Mouse (Mus musculus) B cell, adult (primary cell): ENCODE data around the gene Nckap1l. TPM values are rescaled to one million over a fixed set of nuclear protein-coding genes. Genes with fewer than 3 reads are reported as not detected.

Experiments
- total RNA-seq: library from RNA; stranded (reverse); gene quantifications from 4 replicates; pipeline ENCODE4 v1.2.4, GENCODE M21; 2023; ENCODE audit not compliant: inconsistent age

Gene Nckap1l
- 249 to 261 TPM (median 258 TPM) in 4 replicates for total RNA-seq

DNA sequence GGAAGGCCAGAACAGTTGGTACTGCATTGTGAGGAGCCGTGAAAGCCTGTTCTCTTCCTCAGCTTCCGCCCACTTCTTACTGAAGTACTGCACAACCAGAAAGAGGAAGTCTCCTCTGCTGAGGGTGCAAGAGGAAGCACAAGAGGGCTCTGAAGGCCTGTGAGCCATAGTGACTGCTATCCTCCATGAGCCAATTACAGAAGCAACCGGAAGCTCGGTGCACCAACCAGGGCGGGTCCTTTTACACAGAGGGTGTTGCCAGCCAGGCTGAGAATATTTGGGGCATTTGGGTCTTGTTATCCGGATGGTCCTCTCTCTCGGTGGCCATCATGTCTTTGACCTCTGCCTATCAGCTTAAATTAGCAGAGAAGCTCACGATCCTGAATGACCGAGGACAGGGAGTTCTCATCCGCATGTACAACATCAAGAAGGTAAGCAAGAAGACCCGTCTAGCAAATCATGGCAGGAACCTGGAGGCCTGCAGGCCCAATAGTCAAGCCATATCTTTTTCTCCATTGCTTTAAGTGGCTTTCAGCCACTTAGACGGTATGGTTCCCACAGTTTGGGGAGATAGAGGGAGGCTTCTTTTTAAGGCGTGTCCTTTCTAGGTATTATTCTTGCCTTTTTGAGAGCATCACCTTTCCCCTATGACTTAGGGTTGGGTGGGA lies at the start of gene Nckap1l:
Nckap1l (plus strand) TSS at position 244 of the 668 bp plus-strand sequence.

GRCm38 (mm10) chr15:103430241-103430640 lies 23.4 kb upstream of the Nckap1l start, which contains the start of gene Gtsf1:
Gene Gtsf1 (minus strand): TSS chr15:103430470.

GRCm38 (mm10) chr15:103448369-103448768 lies 5.2 kb upstream of the Nckap1l start, which contains the start of gene Gtsf2:
Gene Gtsf2 (minus strand): TSS chr15:103448469.

DNA sequence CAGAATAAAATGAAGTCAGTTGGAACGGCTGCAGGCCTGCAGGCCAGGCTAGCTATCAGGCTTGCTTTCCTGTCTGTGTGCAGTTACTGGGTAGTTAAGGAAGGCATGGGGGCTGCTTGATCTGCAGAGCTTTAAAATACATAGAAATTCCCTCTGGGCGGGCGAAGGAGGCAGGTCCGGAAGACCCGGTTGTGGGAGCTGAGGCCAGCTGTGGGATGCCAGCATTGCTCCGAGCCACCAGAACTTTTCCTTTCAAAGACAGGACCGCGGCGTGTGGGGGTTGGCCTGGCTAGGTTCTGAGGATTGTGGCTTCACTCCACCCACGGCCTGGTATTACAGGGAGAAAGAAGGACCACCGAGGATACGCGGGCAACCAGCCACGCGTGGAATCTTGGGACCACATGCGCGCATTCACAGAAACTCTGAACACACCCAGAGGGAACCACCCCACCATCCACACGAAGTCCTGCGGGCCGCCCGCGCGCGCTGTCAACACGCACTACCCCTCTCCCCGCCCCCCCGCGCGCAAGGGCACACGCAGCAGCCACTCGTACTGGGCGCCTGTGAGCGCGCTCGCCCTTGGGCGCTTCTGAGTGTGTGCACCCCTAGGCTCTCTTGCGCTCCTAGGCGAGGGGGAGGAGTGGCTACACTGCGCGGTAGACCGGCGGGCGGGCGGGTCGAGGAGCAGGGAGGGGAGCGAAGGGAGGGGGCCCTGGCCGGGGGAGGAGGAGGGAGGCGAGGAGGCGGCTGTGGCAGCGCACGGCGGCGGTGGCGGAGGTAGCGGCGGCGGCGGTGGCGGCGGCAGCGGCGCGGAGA lies 49.0 kb downstream of the Nckap1l start, which contains the start of gene Pde1b:
Pde1b (plus strand) TSS at position 600 of the 816 bp plus-strand sequence.

GRCm38 (mm10) chr15:103537822-103538213 lies 84.2 kb downstream of the Nckap1l start, which contains the start of gene Ppp1r1a:
Gene Ppp1r1a (minus strand): TSS chr15:103538003.

Other genes starting within 250 kb of the Nckap1l start
- 32.2 to 37.3 TPM (median 34.5 TPM) in 4 replicates for gene Cbx5, start 214.0 kb upstream of the Nckap1l start, total RNA-seq
- 555 to 631 TPM (median 609 TPM) in 4 replicates for gene Hnrnpa1, start 213.4 kb upstream of the Nckap1l start, total RNA-seq
- gene Nfe2, start 195.4 kb upstream of the Nckap1l start, total RNA-seq = 1.1 to 1.8 TPM (median 1.7 TPM) in 4 replicates
- gene Copz1, start 181.1 kb upstream of the Nckap1l start, total RNA-seq = 78.0 to 93.5 TPM (median 87.6 TPM) in 4 replicates
- not detected in 4 replicates for gene Gpr84, start 143.2 kb upstream of the Nckap1l start, total RNA-seq
- gene Zfp385a, start 113.7 kb upstream of the Nckap1l start, total RNA-seq = 14.8 to 23.0 TPM (median 19.6 TPM) in 4 replicates
- gene Itga5, start 87.0 kb upstream of the Nckap1l start, total RNA-seq = 0.12 to 0.48 TPM (median 0.26 TPM) in 4 replicates
- not detected in 4 replicates for gene Gtsf1, start 23.3 kb upstream of the Nckap1l start, total RNA-seq
- gene Gtsf2, start 5.3 kb upstream of the Nckap1l start, total RNA-seq = not detected in 4 replicates
- gene Pde1b, start 49.2 kb downstream of the Nckap1l start, total RNA-seq = 40.0 to 49.8 TPM (median 48.2 TPM) in 4 replicates
- gene Ppp1r1a, start 84.2 kb downstream of the Nckap1l start, total RNA-seq = not detected in 4 replicates
- gene Glycam1, start 111.3 kb downstream of the Nckap1l start, total RNA-seq = not detected in 4 replicates